Mouse (Mus musculus) cortical plate, adult 2 months (tissue): Measurements from ENCODE around the gene Mapk6.

Experiments used
- CTCF ChIP-seq: fragments of 200-500 bp; IDR thresholded peaks from 2 replicates; pipeline ENCODE4 v1.5.1; 2011; ENCODE audit warnings: mild to moderate bottlenecking, control low read depth, low read length; ENCODE audit not compliant: insufficient read depth; ENCODE audit errors: extremely low read depth
- POLR2A ChIP-seq: fragments of 200-500 bp; IDR thresholded peaks from 2 replicates; pipeline ENCODE4 v1.6.1; 2011; ENCODE audit warnings: mild to moderate bottlenecking, low read length, control low read depth; ENCODE audit not compliant: insufficient read depth; ENCODE audit errors: extremely low read depth

GRCm38 (mm10) chr9:75385218-75385974, 24.4 kb downstream of the Mapk6 start:
- TF ChIP-seq POLR2A (no peak), CTCF (no peak)
